ENCODE assay signal across 17 mouse cellular contexts in the genomic region with DNA sequence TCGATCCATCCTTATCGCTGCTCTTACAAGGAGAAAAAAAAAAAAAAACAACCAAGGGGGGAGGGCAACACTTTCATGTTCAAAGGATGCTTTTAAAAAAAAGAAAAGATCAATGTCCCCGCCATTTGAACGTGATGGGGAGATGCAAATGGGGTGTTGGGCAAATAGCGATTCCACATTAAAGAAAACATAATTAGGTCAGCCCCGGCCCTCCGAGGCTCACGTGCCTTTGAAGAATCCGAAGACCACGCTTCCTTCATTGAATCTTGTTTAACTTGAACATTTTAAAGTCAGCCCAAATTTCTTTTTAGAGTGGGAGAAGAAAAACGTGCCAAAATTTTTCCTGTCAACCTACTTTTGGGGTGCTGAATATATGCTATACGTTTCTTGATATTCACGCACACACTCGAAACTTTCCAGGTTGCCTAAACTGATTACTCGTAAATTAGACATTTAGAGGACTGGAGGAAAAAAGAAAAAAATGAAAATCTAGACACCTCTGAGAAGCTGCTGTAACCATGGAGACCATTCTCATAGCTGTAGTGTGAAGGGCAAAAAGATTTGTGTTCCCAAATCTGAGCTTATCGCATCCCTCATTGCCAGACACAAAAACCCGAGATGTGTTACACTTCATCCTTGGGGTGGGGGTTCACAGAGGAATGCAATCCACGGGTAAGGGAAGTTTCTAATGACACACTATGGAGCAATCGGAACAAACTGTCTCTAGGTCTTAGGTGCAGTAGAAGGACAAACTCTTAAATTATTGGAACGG. TPM values are rescaled to one million over a fixed set of nuclear protein-coding genes. Genes with fewer than 3 reads are reported as not detected.
DNase-seq lines count a peak whose midpoint lies in the region; ATAC-seq lines count a peak whose summit lies in the region.
"Had no signal": no experiment of that assay in that cellular context is flagged by ENCODE, and none has a peak within 500 bp of the region (broad histone marks: within the 10 kb centered on the region; RNA-seq: fewer than 3 reads in every experiment).

No protein-coding gene starts in this region.

- ATAC-seq in kidney, embryonic 16.5 days (ENCODE audit: low FRiP score, low TSS enrichment) = no peak
- ATAC-seq in forebrain, embryonic 15.5 days (replicated peaks) = no peak
- ATAC-seq in midbrain, embryonic 11.5 days (ENCODE audit: low FRiP score) = no peak
- no peak for ATAC-seq in neural tube, embryonic 15.5 days (ENCODE audit: low FRiP score)
- no peak for ATAC-seq in activated CD4-positive, CD25-positive, alpha-beta regulatory T cell, adult 4 months
- ATAC-seq: inflammation-experienced regulatory T-cells, adult 6 months had no signal

- H3K27ac ChIP-seq in kidney, embryonic 16.5 days (ENCODE audit: low read length) = no peak overlapping the region
- H3K27ac ChIP-seq in forebrain, embryonic 15.5 days (replicated peaks) = peak overlapping the region; percentile 98
- no peak overlapping the region; the same call in 1 of the 2 replicates for H3K27ac ChIP-seq in midbrain, embryonic 11.5 days (ENCODE audit: low read depth, low read length)
- H3K27ac ChIP-seq in neural tube, embryonic 15.5 days (replicated peaks) = no peak overlapping the region
- H3K27ac ChIP-seq: heart, embryonic 10.5 days; left cerebral cortex, adult 2 months; liver, embryonic 13.5 days; lung, embryonic 15.5 days had no signal

- 49% methylated on average over 20 of the region's 20 CpGs for WGBS in kidney, embryonic 16.5 days
- whole genome bisulfite sequencing in forebrain, embryonic 15.5 days = 19% methylated on average over 20 of the region's 20 CpGs
- 41% methylated on average over 20 of the region's 20 CpGs for WGBS in midbrain, embryonic 11.5 days
- 51% methylated on average over 20 of the region's 20 CpGs for WGBS in neural tube, embryonic 15.5 days

- no peak overlapping the region for H3K9ac ChIP-seq in kidney, embryonic 16.5 days (replicated peaks; ENCODE audit: low read length)
- H3K9ac ChIP-seq in forebrain, embryonic 15.5 days (replicated peaks) = 0 out of 2 replicates have a peak overlapping the region, but pooled peaks have one; percentile 1
- H3K9ac ChIP-seq in midbrain, embryonic 11.5 days (ENCODE audit: low read length) = no peak overlapping the region
- no peak overlapping the region for H3K9ac ChIP-seq in neural tube, embryonic 15.5 days (replicated peaks)
- H3K9ac ChIP-seq: liver, embryonic 13.5 days; lung, embryonic 15.5 days had no signal

- H3K4me2 ChIP-seq in kidney, embryonic 16.5 days (replicated peaks; ENCODE audit: low read depth, low read length) = peak overlapping the region; percentile 64
- H3K4me2 ChIP-seq in forebrain, embryonic 15.5 days (replicated peaks) = peak overlapping the region; percentile 69
- H3K4me2 ChIP-seq in midbrain, embryonic 11.5 days = peak overlapping the region; percentile 55; the same call in 1 of the 2 replicates
- H3K4me2 ChIP-seq in neural tube, embryonic 15.5 days = peak overlapping the region; percentile 78
- H3K4me2 ChIP-seq: liver, embryonic 13.5 days had no signal

- no peaks in the 10 kb centered on the region for H3K36me3 ChIP-seq in kidney, embryonic 16.5 days (ENCODE audit: insufficient read depth, low read length)
- H3K36me3 ChIP-seq in forebrain, embryonic 15.5 days = no peaks in the 10 kb centered on the region
- no peaks in the 10 kb centered on the region for H3K36me3 ChIP-seq in midbrain, embryonic 11.5 days (ENCODE audit: control insufficient read depth, insufficient read depth, low read length)
- no peaks in the 10 kb centered on the region for H3K36me3 ChIP-seq in neural tube, embryonic 15.5 days
- H3K36me3 ChIP-seq: heart, embryonic 10.5 days; liver, embryonic 13.5 days; lung, embryonic 15.5 days had no signal

- H3K4me1 ChIP-seq in kidney, embryonic 16.5 days (ENCODE audit: insufficient read depth, low read length) = peaks cover 17% of the 10 kb centered on the region
- peaks cover 39% of the 10 kb centered on the region for H3K4me1 ChIP-seq in forebrain, embryonic 15.5 days
- peaks cover 25% of the 10 kb centered on the region for H3K4me1 ChIP-seq in midbrain, embryonic 11.5 days (ENCODE audit: control insufficient read depth, insufficient read depth, low read length)
- peaks cover 41% of the 10 kb centered on the region for H3K4me1 ChIP-seq in neural tube, embryonic 15.5 days
- H3K4me1 ChIP-seq: liver, embryonic 13.5 days had no signal

- no peaks in the 10 kb centered on the region for H3K9me3 ChIP-seq in kidney, embryonic 16.5 days (ENCODE audit: low read length)
- H3K9me3 ChIP-seq in forebrain, embryonic 15.5 days = no peaks in the 10 kb centered on the region
- no peaks in the 10 kb centered on the region for H3K9me3 ChIP-seq in midbrain, embryonic 11.5 days (ENCODE audit: control insufficient read depth, low read length)
- no peaks in the 10 kb centered on the region for H3K9me3 ChIP-seq in neural tube, embryonic 15.5 days (replicated peaks)
- H3K9me3 ChIP-seq: heart, embryonic 10.5 days; liver, embryonic 13.5 days; lung, embryonic 15.5 days had no signal

- H3K4me3 ChIP-seq in kidney, embryonic 16.5 days (ENCODE audit: low read length) = no peak overlapping the region
- H3K4me3 ChIP-seq in forebrain, embryonic 15.5 days = peak overlapping the region; percentile 41; the same call in 1 of the 2 replicates
- no peak overlapping the region for H3K4me3 ChIP-seq in midbrain, embryonic 11.5 days (ENCODE audit: low read depth, low read length)
- no peak overlapping the region for H3K4me3 ChIP-seq in neural tube, embryonic 15.5 days (replicated peaks)
- H3K4me3 ChIP-seq: heart, embryonic 10.5 days; left cerebral cortex, adult 2 months; liver, embryonic 13.5 days; lung, embryonic 15.5 days had no signal

- H3K27me3 ChIP-seq in kidney, embryonic 16.5 days (ENCODE audit: insufficient read depth, low read length) = peaks cover 44% of the 10 kb centered on the region
- peaks cover 12% of the 10 kb centered on the region for H3K27me3 ChIP-seq in forebrain, embryonic 15.5 days
- peaks cover 24% of the 10 kb centered on the region; the same call in 1 of the 2 replicates for H3K27me3 ChIP-seq in midbrain, embryonic 11.5 days (ENCODE audit: control insufficient read depth, insufficient read depth, low read length)
- H3K27me3 ChIP-seq in neural tube, embryonic 15.5 days (replicated peaks) = 0 out of 2 replicates have a peak, but pooled peaks cover 5% of the 10 kb centered on the region

- no peak for DNase-seq in kidney, adult 18-20 months
- DNase-seq in midbrain, embryonic 11.5 days (ENCODE audit: low spot score, missing footprints) = peak; percentile 92
- DNase-seq in cerebellum, adult 8-10 months = no peak
- DNase-seq in kidney, postnatal 36 days = no peak
- DNase-seq: adrenal gland, postnatal 14 days; cerebellum, postnatal 36 days; heart, postnatal 10 days; liver, embryonic 13.5 days had no signal

RNA-seq across cellular contexts. Expression of a gene that starts 40.9 kb away (rescaled TPM):
- polyA plus RNA-seq in kidney, embryonic 16.5 days (2015; fragmentation: Nextera tagmentation; extraction: Ambion mirVana) = 0.12 and 0.17 TPM in 2 replicates
- 0.17 and 0.20 TPM in 2 replicates for polyA plus RNA-seq in forebrain, embryonic 15.5 days (2015; fragmentation: Nextera tagmentation; extraction: Ambion mirVana)
- polyA plus RNA-seq in midbrain, embryonic 11.5 days (2014; fragmentation: Nextera tagmentation; extraction: Ambion mirVana) = 0.18 and 0.44 TPM in 2 replicates
- 0.70 and 1.5 TPM in 2 replicates for polyA plus RNA-seq in neural tube, embryonic 15.5 days (2015; fragmentation: Nextera tagmentation; extraction: Ambion mirVana)
- under 1 TPM in 1 of 2 experiments, not detected in 1; 0.09 TPM for polyA plus RNA-seq in activated CD4-positive, CD25-positive, alpha-beta regulatory T cell, adult 4 months (2017; shearing (Covaris generic))
- polyA plus RNA-seq: kidney, embryonic 14.5 days had no signal
